26 mouse cellular contexts compared by ENCODE assay signal in genomic region chr11:4006462-4006861, GRCm38 (mm10). TPM values are rescaled to one million over a fixed set of nuclear protein-coding genes. Genes with fewer than 3 reads are reported as not detected.
DNase-seq lines count a peak whose midpoint lies in the region; TF ChIP-seq lines count a peak whose summit lies in the region.
"Had no signal": no experiment of that assay in that cellular context is flagged by ENCODE, and none has a peak within 500 bp of the region (broad histone marks: within the 10 kb centered on the region; RNA-seq: fewer than 3 reads in every experiment).

No protein-coding gene starts in this region.

- peak; percentile 61 for TF ChIP-seq CTCF in liver, adult 2 months (IDR thresholded peaks at IDR 0.05; ENCODE audit: low read depth, low read length)

- no peak overlapping the region for H3K9ac ChIP-seq in liver, adult 2 months (ENCODE audit: low read depth, low read length)
- H3K9ac ChIP-seq: forebrain, embryonic 12.5 days; hindbrain, embryonic 14.5 days; liver, embryonic 15.5 days; neural tube, embryonic 12.5 days had no signal

- peak; percentile 11 for DNase-seq in heart, embryonic 10.5 days (ENCODE audit: low spot score)
- no peak for DNase-seq in heart, postnatal 25 days (ENCODE audit: low spot score)
- no peak for DNase-seq in liver, adult 2 months (ENCODE audit: extremely low read depth, low read depth, low spot score)
- no peak for DNase-seq in liver
- peak; percentile 34 for DNase-seq in 416B (ENCODE audit: low read depth)
- peak; percentile 30 for DNase-seq in ES-CJ7 (ENCODE audit: low read depth, low spot score)
- no peak for DNase-seq in yolk sac, embryonic 10.5 days (ENCODE audit: low spot score)
- DNase-seq in adrenal gland, postnatal 4 days (ENCODE audit: low spot score in 2 of 2) = no peak
- DNase-seq: adrenal gland, postnatal 25 days; cerebellum, adult 18-20 months; cerebellum, postnatal 36 days; gastrocnemius, postnatal 14 days; heart, postnatal 10 days; kidney, postnatal 14 days; thymus, postnatal 25 days had no signal

- no peaks in the 10 kb centered on the region for H3K36me3 ChIP-seq in heart, embryonic 10.5 days
- no peaks in the 10 kb centered on the region for H3K36me3 ChIP-seq in liver, adult 2 months (ENCODE audit: control insufficient read depth, insufficient read depth, low read length)
- H3K36me3 ChIP-seq: forebrain, embryonic 12.5 days; limb, embryonic 10.5 days; liver, embryonic 15.5 days; neural tube, embryonic 12.5 days had no signal

- no peak for TF ChIP-seq POLR2A in liver, adult 2 months (IDR thresholded peaks at IDR 0.05; ENCODE audit: extremely low read depth, insufficient read depth, low read length)

- H3K27ac ChIP-seq in heart, embryonic 10.5 days = no peak overlapping the region
- H3K27ac ChIP-seq in liver, adult 2 months (replicated peaks; ENCODE audit: insufficient read depth, low read depth, low read length) = no peak overlapping the region
- H3K27ac ChIP-seq: forebrain, embryonic 12.5 days; hindbrain, embryonic 14.5 days; limb, embryonic 10.5 days; liver, embryonic 15.5 days; macrophage; neural tube, embryonic 12.5 days had no signal

- 73% methylated on average over 3 of the region's 3 CpGs for WGBS in heart, embryonic 10.5 days
- 79% methylated on average over 3 of the region's 3 CpGs for WGBS in liver, adult 2 months

- H3K4me3 ChIP-seq in heart, embryonic 10.5 days = no peak overlapping the region
- H3K4me3 ChIP-seq in liver, adult 2 months (ENCODE audit: insufficient read depth, low read depth, low read length) = no peak overlapping the region
- H3K4me3 ChIP-seq: forebrain, embryonic 12.5 days; limb, embryonic 10.5 days; liver, embryonic 15.5 days; neural tube, embryonic 12.5 days had no signal

- intact Hi-C loops in heart, postnatal 25 days (cut with DNase I) = no loop called here

- H3K9me3 ChIP-seq in heart, embryonic 10.5 days = no peaks in the 10 kb centered on the region
- H3K9me3 ChIP-seq: forebrain, embryonic 12.5 days; limb, embryonic 10.5 days; liver, embryonic 15.5 days; neural tube, embryonic 12.5 days had no signal

- no peaks in the 10 kb centered on the region for H3K79me2 ChIP-seq in liver, adult 2 months (ENCODE audit: control insufficient read depth, insufficient read depth, low read length)

- H3K4me1 ChIP-seq in heart, embryonic 10.5 days = 0 out of 2 replicates have a peak, but pooled peaks cover 5% of the 10 kb centered on the region
- H3K4me1 ChIP-seq in liver, adult 2 months (ENCODE audit: control insufficient read depth, insufficient read depth, low read length) = 0 out of 2 replicates have a peak, but pooled peaks cover 1% of the 10 kb centered on the region
- H3K4me1 ChIP-seq: forebrain, embryonic 12.5 days; limb, embryonic 10.5 days; liver, embryonic 15.5 days; neural tube, embryonic 12.5 days had no signal

- H3K27me3 ChIP-seq in heart, embryonic 10.5 days (ENCODE audit: insufficient read depth, poor library complexity, severe bottlenecking) = no peaks in the 10 kb centered on the region
- no peaks in the 10 kb centered on the region for H3K27me3 ChIP-seq in liver, adult 2 months (ENCODE audit: control insufficient read depth, insufficient read depth, low read length)
- H3K27me3 ChIP-seq: liver, embryonic 15.5 days; neural tube, embryonic 12.5 days had no signal

RNA-seq across cellular contexts. Expression of gene Gal3st1, which starts 23.0 kb away (rescaled TPM):
- polyA plus RNA-seq in heart, embryonic 10.5 days (2016; fragmentation: Nextera tagmentation; extraction: Ambion mirVana) = 0.32 and 0.73 TPM in 2 replicates
- under 1 TPM; 0.17 to 0.31 TPM for total RNA-seq in heart, postnatal 25 days (2021)
- 2.2 and 2.6 TPM in 2 replicates for total RNA-seq in liver, adult 2 months (2014; rRNA removed)
- 1.4 and 4.4 TPM in 2 replicates for polyA plus RNA-seq in liver, adult 2 months (2012; rRNA removed)
- total RNA-seq in adrenal gland, postnatal 4 days (2021) = 1 to 10 TPM; 2.0 to 3.0 TPM
- polyA plus RNA-seq: macrophage; midbrain, embryonic 11.5 days had no signal

RNA-seq across cellular contexts. Expression of gene Sec14l4, which starts 24.8 kb away (rescaled TPM):
- polyA plus RNA-seq in heart, embryonic 10.5 days (2016; fragmentation: Nextera tagmentation; extraction: Ambion mirVana) = 0.07 and 0.50 TPM in 2 replicates
- total RNA-seq in heart, postnatal 25 days (2021) = under 1 TPM; 0.17 to 0.34 TPM
- total RNA-seq in liver, adult 2 months (2014; rRNA removed) = 97.5 and 130 TPM in 2 replicates
- polyA plus RNA-seq in liver, adult 2 months (2012; rRNA removed) = 92.9 and 108 TPM in 2 replicates
- total RNA-seq in adrenal gland, postnatal 4 days (2021) = 1 to 10 TPM; 2.4 to 5.0 TPM
- total RNA-seq: gastrocnemius, postnatal 14 days; left cerebral cortex, adult 18-20 months had no signal
- polyA plus RNA-seq: C2C12; forebrain, embryonic 12.5 days; hindbrain, embryonic 14.5 days; limb, embryonic 10.5 days; macrophage; midbrain, embryonic 11.5 days had no signal

RNA-seq across cellular contexts. Expression of gene 4930556J24Rik, which starts 29.9 kb away (rescaled TPM):
- 0.15 TPM in 1 of 2 replicates, not detected in the other for polyA plus RNA-seq in heart, embryonic 10.5 days (2016; fragmentation: Nextera tagmentation; extraction: Ambion mirVana)
- total RNA-seq in heart, postnatal 25 days (2021) = not detected
- 0.09 TPM in 1 of 2 replicates, not detected in the other for total RNA-seq in liver, adult 2 months (2014; rRNA removed)
- not detected in 2 replicates for polyA plus RNA-seq in liver, adult 2 months (2012; rRNA removed)
- total RNA-seq in adrenal gland, postnatal 4 days (2021) = under 1 TPM in 1 of 2 experiments, not detected in 1; 0.25 TPM
- total RNA-seq: adrenal gland, postnatal 25 days; gastrocnemius, postnatal 14 days; heart, adult 8-10 months; heart, postnatal 10 days; left cerebral cortex, adult 18-20 months had no signal
- polyA plus RNA-seq: intestine, embryonic 16.5 days; macrophage; midbrain, embryonic 11.5 days had no signal

RNA-seq across cellular contexts. Expression of gene Pes1, which starts 42.7 kb away (rescaled TPM):
- 65.9 and 80.1 TPM in 2 replicates for polyA plus RNA-seq in heart, embryonic 10.5 days (2016; fragmentation: Nextera tagmentation; extraction: Ambion mirVana)
- 10 to 100 TPM; 28.1 to 29.8 TPM for total RNA-seq in heart, postnatal 25 days (2021)
- total RNA-seq in liver, adult 2 months (2014; rRNA removed) = 17.9 and 20.8 TPM in 2 replicates
- 17.9 and 22.2 TPM in 2 replicates for polyA plus RNA-seq in liver, adult 2 months (2012; rRNA removed)
- total RNA-seq in adrenal gland, postnatal 4 days (2021) = 10 to 100 TPM; 79.7 to 80.7 TPM

RNA-seq across cellular contexts. Expression of gene Sec14l3, which starts 58.2 kb away (rescaled TPM):
- polyA plus RNA-seq in heart, embryonic 10.5 days (2016; fragmentation: Nextera tagmentation; extraction: Ambion mirVana) = not detected in 2 replicates
- not detected for total RNA-seq in heart, postnatal 25 days (2021)
- total RNA-seq in liver, adult 2 months (2014; rRNA removed) = not detected in 2 replicates
- polyA plus RNA-seq in liver, adult 2 months (2012; rRNA removed) = not detected in 2 replicates
- under 1 TPM; 0.51 to 0.59 TPM for total RNA-seq in adrenal gland, postnatal 4 days (2021)
- total RNA-seq: adrenal gland, postnatal 25 days; gastrocnemius, postnatal 14 days had no signal
- polyA plus RNA-seq: C2C12; intestine, embryonic 16.5 days; limb, embryonic 10.5 days; liver, embryonic 15.5 days; macrophage; midbrain, embryonic 11.5 days; neural tube, embryonic 12.5 days had no signal

Comparison
In these comparisons a context has a peak if more than half of its experiments do, and no peak if none do; other contexts are left out.
1. DNase-seq: peak in heart, embryonic 10.5 days (single experiment), 416B (single experiment) and ES-CJ7 (single experiment); none in heart, postnatal 25 days (single experiment), liver, adult 2 months (single experiment), liver (single experiment), yolk sac, embryonic 10.5 days (single experiment) and adrenal gland, postnatal 4 days (0 of 2).
2. RNA of gene Sec14l4, which starts 24.8 kb away (total RNA-seq): 97.5 to 130 TPM in liver, adult 2 months; 2.4 to 5.0 TPM in adrenal gland, postnatal 4 days and 0.17 to 0.34 TPM in heart, postnatal 25 days; every median in the first group is over 10 times any median in the second.